Mouse (Mus musculus) mature B cell (primary cell): ENCODE measurements around the gene Exoc6b.

Source experiments
- in situ Hi-C: fragments of 300-500 bp; cut with MboI; formaldehyde crosslinking; loops from 2 replicates; pipeline ENCODE4 v1.14.3; 2019

Gene Exoc6b

DNA sequence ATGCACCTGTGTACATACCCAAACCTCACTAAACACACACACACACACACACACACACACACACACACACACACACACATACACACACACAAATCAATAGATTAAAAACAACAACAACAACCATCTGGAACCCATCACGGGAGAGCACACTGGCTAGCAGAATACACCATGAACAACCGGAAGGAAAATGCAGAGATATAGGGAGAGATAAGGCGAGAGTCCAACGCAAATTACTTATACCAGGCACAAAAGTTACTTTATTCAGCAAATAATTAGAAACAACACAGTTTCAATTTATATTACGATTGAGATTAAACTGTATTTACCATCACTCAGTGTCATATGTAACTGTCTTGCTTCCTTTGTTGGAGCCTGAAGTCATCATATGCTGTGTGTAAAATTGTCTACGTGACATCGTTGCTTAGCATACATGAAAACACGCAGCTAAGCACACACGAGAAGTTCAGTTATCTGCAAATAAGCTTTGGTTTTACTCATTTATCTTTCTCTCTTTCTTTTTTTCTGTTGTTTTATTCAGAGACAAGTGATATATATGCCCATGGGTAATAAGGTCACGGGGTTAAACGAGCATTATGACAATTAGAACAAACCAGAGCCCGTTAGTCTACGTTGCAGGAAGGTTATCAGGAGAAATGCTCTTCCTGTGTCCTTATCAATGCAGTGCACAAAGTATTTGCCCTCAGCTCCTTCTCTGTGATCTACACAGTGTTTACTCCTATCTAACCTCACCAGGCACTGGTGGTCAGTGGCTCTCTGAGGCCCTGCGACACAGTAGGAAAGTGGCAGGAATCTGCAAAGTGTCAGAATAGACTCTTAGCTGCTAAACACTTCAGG, 186.4 kb downstream of the Exoc6b start:
- in situ Hi-C loops: no loop called here

- in situ Hi-C loops: no loop called here
These were observed 193.4 kb downstream of the Exoc6b start for GRCm38 (mm10) chr6:84875869-84876268.

- in situ Hi-C loops: no loop called here
These were observed 202.2 kb downstream of the Exoc6b start for GRCm38 (mm10) chr6:84867114-84867513.

DNA sequence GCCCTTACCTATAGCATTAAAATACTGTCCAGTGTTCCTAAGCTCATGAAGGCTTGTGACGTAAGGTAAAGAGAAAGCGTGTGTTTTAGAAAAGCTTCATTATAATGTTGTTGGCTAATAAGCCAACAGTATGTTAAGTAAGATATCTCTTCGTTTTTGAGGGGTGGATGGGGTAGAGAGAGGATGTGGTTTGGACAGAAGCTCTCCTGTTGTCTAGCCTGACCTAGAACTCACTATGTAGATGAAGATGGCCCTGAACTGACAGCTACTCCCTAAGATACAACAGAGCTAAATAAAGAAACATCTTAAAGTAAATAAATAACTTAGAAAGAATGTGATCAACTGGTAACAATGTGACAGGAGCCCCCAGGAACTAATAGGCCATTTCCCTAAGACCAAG, 204.7 kb downstream of the Exoc6b start:
- in situ Hi-C loops: no loop called here

DNA sequence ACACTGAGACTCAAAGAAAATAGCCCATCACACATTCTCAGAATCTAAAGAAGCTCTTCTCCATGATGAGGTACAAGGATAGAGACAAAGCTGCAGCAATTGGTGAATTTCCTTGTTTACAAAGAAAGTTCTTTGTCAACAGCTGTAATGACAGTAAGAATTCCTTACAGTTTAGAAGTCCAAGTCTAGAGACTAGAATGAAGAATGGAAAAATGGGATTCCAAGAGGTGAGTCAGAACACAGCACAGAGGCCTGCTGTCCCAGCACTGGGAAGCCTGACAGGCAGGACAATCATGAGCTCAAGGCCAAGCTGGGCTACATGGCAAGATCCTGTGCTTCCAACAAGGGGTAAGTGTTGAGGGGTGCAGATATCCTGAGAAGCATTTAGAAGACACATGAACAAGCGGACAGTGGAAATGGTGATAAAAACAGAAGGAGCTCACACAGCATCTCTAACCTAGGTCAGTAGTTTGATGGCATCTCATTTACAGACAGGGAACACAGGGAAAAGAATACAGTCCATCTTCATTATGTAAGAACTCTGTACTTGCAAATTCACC, 205.4 kb downstream of the Exoc6b start:
- in situ Hi-C loops: no loop called here

GRCm38 (mm10) chr6:84845665-84846064, 223.6 kb downstream of the Exoc6b start:
- in situ Hi-C loops: no loop called here

DNA sequence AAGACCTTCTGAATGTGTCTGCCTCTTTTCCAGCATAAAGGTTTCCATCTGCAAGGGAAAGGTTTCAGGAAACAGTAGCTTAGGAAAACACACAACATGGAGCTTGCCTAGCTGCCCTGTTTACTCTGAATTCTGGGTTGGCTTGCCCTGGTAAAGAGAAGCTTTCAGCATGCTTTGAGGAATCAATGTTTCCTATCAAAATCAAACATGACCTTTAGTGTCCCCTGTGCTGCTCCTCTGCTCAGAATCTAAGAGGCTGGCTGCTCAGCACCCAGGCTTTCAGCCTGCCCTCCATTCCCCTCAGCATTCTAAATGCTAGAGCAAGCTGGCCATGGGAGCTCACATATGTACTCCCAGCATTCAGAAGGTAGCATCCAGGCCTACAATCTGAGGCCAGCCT, 228.2 kb downstream of the Exoc6b start:
- in situ Hi-C loops: no loop called here

GRCm38 (mm10) chr6:84807546-84807945, 261.8 kb downstream of the Exoc6b start:
- in situ Hi-C loops: no loop called here

DNA sequence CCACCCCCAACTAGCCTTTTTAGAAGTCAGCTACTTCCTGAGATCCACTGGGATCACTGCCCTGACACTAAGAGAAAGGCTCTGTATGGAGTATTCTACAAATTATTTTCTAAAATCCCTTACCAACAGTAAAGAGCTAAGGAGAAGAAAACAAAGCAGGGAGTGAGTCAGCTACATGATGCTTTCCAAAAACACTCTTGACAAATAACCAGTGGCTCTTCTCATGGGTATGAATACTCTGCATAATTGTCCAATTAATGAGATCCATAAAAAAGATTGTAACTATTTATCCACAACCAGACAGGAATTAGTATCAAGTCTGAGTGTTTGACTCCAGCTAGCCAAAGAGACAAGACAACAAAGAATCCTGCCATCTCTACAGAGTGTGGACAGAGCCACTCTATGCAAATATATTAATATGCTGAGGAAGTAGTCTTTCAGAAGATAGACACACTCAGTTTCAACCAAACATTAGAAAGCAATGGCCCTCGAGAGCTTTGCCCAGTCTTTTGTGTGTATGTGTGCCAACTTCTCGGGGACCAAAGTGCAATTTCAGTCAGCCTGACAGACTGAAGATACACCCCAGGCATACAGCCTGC, 263.1 kb downstream of the Exoc6b start:
- in situ Hi-C loops: no loop called here

DNA sequence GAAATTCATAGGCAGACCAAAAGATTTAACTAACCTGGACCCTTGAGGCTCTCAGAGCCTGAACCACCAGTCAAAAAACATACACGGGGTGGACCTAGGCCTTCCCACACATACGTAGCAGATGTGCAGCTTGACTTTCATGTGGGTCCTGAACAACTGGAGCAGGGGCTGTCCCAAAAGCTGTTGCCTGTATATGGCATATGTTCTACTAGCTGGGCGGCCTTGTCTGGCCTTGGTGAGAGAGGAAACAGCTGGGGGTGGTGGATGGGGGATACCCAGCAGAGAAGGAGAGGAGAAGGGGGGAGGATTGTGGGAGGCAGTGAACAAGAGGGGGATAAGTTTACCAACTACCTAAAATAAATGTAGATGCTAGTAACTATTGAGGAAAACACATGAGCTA, 270.6 kb downstream of the Exoc6b start:
- in situ Hi-C loops: no loop called here

GRCm38 (mm10) chr6:84783994-84784393, 285.3 kb downstream of the Exoc6b start:
- in situ Hi-C loops: no loop called here

GRCm38 (mm10) chr6:84779987-84780386, 289.3 kb downstream of the Exoc6b start:
- in situ Hi-C loops: no loop called here

DNA sequence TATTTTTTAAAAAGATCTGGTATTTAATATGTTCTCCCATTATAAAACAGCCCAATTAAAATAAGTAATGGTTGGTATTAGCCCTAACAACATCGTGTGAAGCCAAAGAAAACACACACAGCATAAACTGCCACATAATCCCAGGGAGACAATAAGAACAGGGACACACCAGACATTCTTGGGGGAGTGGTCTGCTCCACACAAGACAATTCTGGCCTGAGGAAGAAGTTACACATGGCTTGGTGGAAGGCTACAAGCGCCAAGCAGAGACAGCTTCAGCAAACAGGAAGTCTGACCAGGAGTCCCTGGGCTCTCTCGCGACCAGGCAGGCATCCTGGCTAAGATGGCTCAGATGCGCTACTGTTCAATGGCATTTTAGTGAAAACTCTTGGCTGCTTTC, 290.3 kb downstream of the Exoc6b start:
- in situ Hi-C loops: no loop called here

DNA sequence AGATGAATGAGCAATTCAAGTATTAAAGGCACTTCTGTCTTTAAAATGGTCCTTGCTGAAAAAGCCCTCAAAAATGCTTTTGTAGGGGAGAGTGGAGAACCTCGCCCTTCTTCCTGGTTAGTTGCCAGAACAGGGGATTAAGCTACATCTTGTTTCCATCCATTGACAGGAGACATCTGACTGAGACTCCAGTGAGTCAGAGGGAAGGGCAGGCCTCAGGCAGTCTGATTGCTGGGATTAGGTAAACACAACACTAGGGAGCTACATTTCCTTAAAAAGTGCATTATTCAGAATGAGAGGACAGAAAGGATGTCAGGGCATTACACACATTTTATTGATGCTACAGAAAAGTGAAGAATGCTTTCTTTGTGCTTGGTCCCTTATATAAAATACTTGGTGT, 293.4 kb downstream of the Exoc6b start:
- in situ Hi-C loops: no loop called here

GRCm38 (mm10) chr6:84755266-84755665, 314.0 kb downstream of the Exoc6b start:
- in situ Hi-C loops: no loop called here

DNA sequence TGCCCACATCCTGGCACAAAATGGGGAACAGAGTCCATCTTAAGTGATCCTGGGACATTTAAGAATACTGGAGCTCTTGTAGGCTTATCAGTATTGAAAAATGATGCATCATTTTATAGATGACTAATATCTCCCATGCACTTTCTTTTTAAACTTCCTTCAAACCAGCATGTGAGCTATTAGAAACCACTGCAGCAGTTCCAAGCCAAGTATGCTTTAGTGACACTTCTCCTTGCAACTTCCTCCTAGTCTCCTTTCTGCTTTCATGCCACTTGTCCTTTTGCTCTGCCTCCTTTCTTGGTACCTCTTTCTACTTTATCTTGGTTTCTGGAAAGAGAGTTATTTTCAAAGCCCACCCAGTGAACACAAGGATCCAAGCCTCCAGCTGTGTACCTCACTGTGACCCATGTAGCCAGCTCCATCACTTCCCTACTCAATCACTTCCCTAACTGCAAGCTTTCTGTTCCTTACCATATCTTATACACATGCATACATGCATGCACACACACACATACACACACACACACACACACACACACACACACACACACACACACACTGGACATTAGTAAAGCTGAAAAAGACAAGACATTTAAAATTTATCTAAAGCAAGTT, 316.4 kb downstream of the Exoc6b start:
- in situ Hi-C loops: no loop called here

- in situ Hi-C loops: no loop called here
These were observed 317.9 kb downstream of the Exoc6b start for GRCm38 (mm10) chr6:84751409-84751808.

DNA sequence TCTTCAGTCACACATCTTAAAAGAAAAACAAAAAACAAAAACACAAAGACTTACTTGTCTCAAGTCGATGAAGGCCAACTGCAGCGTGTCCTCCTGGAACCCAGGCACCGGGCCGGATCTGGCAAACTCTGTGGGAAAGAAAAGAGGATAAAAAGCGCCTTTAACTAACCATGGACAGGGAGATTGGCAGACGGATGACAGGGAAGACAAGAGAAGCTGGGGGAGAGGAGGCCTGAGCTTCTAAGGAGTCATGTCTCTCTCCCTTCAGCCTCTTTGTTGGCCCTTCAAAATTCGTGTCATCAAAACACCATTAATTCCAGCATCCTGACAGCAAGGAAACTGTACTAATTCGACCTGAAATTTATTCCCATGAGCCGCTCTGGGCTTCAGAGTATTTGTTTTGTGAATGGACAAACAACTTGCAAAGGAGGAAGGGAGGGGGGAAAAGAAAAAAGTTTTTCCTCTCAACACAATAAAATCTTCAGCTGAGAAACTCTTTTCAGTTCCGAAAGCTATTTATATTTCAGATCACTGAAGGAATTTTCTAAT, 322.4 kb downstream of the Exoc6b start:
- in situ Hi-C loops: no loop called here

DNA sequence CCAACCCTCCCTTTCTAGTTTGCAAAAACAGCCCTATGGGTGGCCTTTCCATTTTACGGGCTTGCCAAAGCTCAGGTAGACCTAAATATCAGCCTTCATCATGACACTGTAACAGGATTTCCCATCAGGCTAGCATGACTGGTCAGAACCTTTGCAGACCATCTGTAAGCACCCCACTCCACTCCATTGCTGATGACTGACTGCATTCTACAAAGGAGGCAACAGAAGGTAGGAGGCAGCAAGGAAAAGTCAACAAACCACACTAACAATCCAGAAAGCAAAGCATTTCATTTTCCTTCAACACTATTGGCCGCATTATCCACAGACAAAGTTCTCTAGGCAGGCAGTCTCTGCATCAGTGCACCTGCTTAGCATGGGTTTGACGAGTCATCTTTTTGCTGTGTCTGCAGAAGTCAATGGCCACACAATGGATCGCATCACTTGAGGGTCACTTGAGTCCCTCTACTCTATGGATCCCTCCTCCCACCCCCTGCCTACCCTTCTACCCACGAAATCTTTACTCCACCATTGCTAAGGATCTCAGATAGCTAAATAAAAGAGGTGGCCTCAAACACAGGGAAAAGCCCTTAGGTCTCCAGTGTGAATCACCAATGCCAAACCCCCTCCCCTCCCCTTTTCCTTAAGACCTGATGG, 323.0 kb downstream of the Exoc6b start:
- in situ Hi-C loops: no loop called here

DNA sequence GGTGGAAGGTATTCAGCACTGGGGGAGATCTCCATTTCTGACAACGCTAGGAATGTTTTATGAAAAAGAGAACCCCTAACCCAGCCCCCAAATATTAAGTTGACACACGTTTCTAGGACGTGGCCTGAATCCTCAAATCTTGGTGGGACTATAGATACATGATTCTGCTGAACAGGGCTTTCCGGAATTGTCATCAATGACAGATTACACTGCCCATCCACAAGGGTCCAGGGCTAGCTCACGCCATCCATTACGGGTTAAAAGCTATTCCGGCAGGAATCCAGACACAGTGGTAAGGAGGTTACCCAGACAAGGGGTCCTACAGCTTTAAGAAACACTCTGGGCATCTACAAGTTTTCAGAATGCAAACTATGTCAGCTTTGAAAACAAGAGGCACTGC, 323.7 kb downstream of the Exoc6b start:
- in situ Hi-C loops: no loop called here

GRCm38 (mm10) chr6:84742227-84742626, 327.1 kb downstream of the Exoc6b start:
- in situ Hi-C loops: no loop called here

- in situ Hi-C loops: no loop called here
These were observed 332.4 kb downstream of the Exoc6b start for GRCm38 (mm10) chr6:84736942-84737341.
